Mouse (Mus musculus) telencephalon, adult 2 months (tissue): ENCODE results near the gene Clk4.

Experiments used
- DNase-seq: peaks from one replicate; pipeline ENCODE4 v3.0.0-alpha.2; 2011; ENCODE audit warnings: low read depth, low spot score

The Clk4 gene

GRCm38 (mm10) chr11:51308306-51308705, 46.8 kb downstream of the Clk4 start:
- DNase-seq, result no peak

GRCm38 (mm10) chr11:51311846-51312245, 50.3 kb downstream of the Clk4 start:
- DNase-seq, result no peak

- no peak for DNase-seq
These were observed 54.7 kb downstream of the Clk4 start for GRCm38 (mm10) chr11:51315991-51316810.

GRCm38 (mm10) chr11:51320609-51321008, 59.1 kb downstream of the Clk4 start:
- DNase-seq, result no peak

- DNase-seq, result no peak
These were observed 65.4 kb downstream of the Clk4 start for GRCm38 (mm10) chr11:51326908-51327307.

- no peak for DNase-seq
These were observed 66.9 kb downstream of the Clk4 start for GRCm38 (mm10) chr11:51328387-51328942.

- DNase-seq, result no peak
These were observed 68.5 kb downstream of the Clk4 start for GRCm38 (mm10) chr11:51329837-51330714.
